Mouse (Mus musculus) hindbrain, embryonic 16.5 days (tissue): ENCODE measurements around the gene Olfr1040. TPM values are rescaled to one million over a fixed set of nuclear protein-coding genes. Genes with fewer than 3 reads are reported as not detected.
"Not testable (repeated sequence)": the region's sequence is repeated elsewhere in the genome, so short reads cannot be mapped to it uniquely, and the experiment has no call there.

Experiments used
- ATAC-seq: fragments of 200-750 bp; cut with Nextera tagmentation; 2 replicates; pipeline ENCODE4 v1.8.0; 2017; ENCODE audit warnings: moderate TSS enrichment, moderate library complexity
- H3K27ac ChIP-seq: fragments of 300-500 bp; sonication (generic); 2 replicates; pipeline ENCODE4 v1.5.1; 2014; ENCODE audit warnings: low read depth, mild to moderate bottlenecking, control low read depth, low read length, moderate library complexity
- H3K27me3 ChIP-seq: fragments of 300-500 bp; sonication (generic); replicated peaks from 2 replicates; pipeline ENCODE4 v1.6.1; 2014; ENCODE audit warnings: low read length; ENCODE audit not compliant: control insufficient read depth, insufficient read depth
- H3K36me3 ChIP-seq: fragments of 300-500 bp; sonication (generic); 2 replicates; pipeline ENCODE4 v1.6.1; 2014; ENCODE audit warnings: mild to moderate bottlenecking, low read length, moderate library complexity, mixed read lengths; ENCODE audit not compliant: control insufficient read depth, insufficient read depth
- H3K4me1 ChIP-seq: fragments of 300-500 bp; sonication (generic); 2 replicates; pipeline ENCODE4 v1.6.1; 2014; ENCODE audit warnings: low read depth, low read length; ENCODE audit not compliant: control insufficient read depth, insufficient read depth
- H3K4me2 ChIP-seq: fragments of 300-500 bp; sonication (generic); 2 replicates; pipeline ENCODE4 v1.6.1; 2014; ENCODE audit warnings: mild to moderate bottlenecking, low read length, control low read depth, moderate library complexity
- H3K4me3 ChIP-seq: fragments of 300-500 bp; sonication (generic); 2 replicates; pipeline ENCODE4 v1.5.1; 2014; ENCODE audit warnings: mild to moderate bottlenecking, low read length, control low read depth, moderate library complexity
- H3K9ac ChIP-seq: fragments of 300-500 bp; sonication (generic); 2 replicates; pipeline ENCODE4 v1.6.1; 2014; ENCODE audit warnings: low read depth, mild to moderate bottlenecking, control low read depth, low read length, moderate library complexity
- H3K9me3 ChIP-seq: fragments of 300-500 bp; sonication (generic); 2 replicates; pipeline ENCODE4 v1.6.1; 2014; ENCODE audit warnings: mild to moderate bottlenecking, low read length, moderate library complexity; ENCODE audit not compliant: control insufficient read depth
- WGBS: fragments of 180-500 bp; shearing (Covaris S2); extraction: QIAGEN DNeasy Blood & Tissue Kit; methylation state at CpG from one replicate; pipeline ENCODE4 v1.1.7; 2014; 5-methylcytosine and 5-hydroxymethylcytosine counted together
- polyA plus RNA-seq: library from polyadenylated mRNA; unstranded; fragments of >200 nt; fragmentation: Nextera tagmentation; extraction: Ambion mirVana; gene quantifications from 2 replicates; pipeline ENCODE4 v1.2.1, GENCODE M21; 2015

The Olfr1040 gene
- not detected in 2 replicates for polyA plus RNA-seq

DNA sequence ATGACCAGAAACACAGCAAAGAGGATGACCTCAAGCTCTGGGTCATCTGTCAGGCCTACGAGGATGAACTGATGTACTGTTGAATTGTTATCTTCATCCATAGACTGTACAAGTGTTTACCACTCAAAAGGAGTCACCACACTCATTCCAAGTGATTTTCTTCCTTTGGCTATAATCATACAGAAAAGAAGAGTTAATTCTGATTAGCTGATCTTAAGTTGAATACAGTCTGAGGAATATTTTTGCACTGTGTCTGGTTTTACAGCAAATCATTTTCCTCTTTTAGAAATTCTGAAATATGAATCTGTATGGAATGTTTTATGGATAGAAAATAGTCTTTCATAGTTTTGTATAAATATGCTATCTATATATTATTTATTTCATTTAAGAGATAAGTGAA is at the start of gene Olfr1040:
TSS of gene Olfr1040 (minus strand) at position 101 of the 400 bp plus-strand sequence.
- Histone ChIP-seq H3K27me3 (no peaks in the 10 kb centered on the region), H3K4me1 (no peaks in the 10 kb centered on the region), H3K4me3 (no peak within 1 kb of the TSS), H3K9me3 (no peaks in the 10 kb centered on the region), H3K4me2 (no peak within 1 kb of the TSS), H3K9ac (no peak within 1 kb of the TSS), H3K27ac (no peak within 1 kb of the TSS), H3K36me3 (no peaks in the 10 kb centered on the region)
- no peak for ATAC-seq
- WGBS: 94% methylated on average over 1 of the region's 1 CpGs

DNA sequence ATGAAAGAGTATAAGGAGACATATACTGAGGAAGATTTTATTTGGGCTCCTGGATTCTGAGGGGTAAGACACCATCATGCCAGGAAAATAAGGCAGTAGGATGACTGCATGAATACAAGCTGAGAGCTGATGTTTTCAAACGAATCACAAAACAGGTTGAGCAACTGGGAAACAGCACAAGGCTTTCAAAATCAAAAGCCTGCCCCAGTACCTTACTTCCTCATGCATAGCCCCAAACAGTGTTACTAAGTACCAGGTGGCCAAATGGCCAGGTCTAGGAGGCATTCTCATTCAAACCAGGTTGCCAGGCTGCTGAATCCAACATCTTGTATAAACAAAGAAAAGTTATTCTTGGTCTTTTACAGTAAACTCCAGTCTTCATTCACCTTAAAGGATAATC is 49.3 kb upstream of the Olfr1040 start:
- no peak overlapping the region for H3K9ac ChIP-seq
- H3K9me3 ChIP-seq: no peaks in the 10 kb centered on the region
- H3K4me3 ChIP-seq: no peak overlapping the region
- 50% methylated on average over 1 of the region's 1 CpGs for WGBS
- no peaks in the 10 kb centered on the region for H3K36me3 ChIP-seq
- H3K4me1 ChIP-seq: no peaks in the 10 kb centered on the region
- no peak for ATAC-seq
- no peak overlapping the region for H3K27ac ChIP-seq
- no peak overlapping the region for H3K4me2 ChIP-seq
- H3K27me3 ChIP-seq: no peaks in the 10 kb centered on the region

DNA sequence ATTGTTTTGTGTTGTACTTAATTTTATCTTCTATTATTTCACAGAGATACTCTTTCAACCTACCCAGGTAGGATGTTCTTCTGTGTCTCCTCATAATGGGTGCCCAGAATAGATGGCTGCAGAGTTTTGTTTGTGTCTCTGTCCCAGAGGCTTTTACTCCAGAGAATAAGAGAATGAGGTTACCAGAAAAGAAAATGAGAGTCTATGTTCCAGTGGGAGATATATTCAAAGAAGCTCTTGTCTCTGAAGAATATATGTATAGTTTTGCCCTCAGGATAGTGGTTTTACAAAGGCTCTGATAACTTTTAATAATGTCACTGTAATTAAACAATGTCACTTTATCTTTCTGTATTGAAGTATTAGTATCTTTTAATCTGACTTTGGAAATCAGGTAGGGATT is 39.1 kb upstream of the Olfr1040 start, which contains the start of gene Olfr52:
TSS of gene Olfr52 (minus strand) at position 101 of the 400 bp plus-strand sequence.
- H3K27me3 ChIP-seq: no peaks in the 10 kb centered on the region
- no peaks in the 10 kb centered on the region for H3K4me1 ChIP-seq
- no peak within 1 kb of the TSS for H3K4me3 ChIP-seq
- H3K36me3 ChIP-seq: no peaks in the 10 kb centered on the region
- H3K4me2 ChIP-seq: no peak within 1 kb of the TSS
- no peaks in the 10 kb centered on the region for H3K9me3 ChIP-seq
- no peak for ATAC-seq
- no peak within 1 kb of the TSS for H3K9ac ChIP-seq
- no peak within 1 kb of the TSS for H3K27ac ChIP-seq

DNA sequence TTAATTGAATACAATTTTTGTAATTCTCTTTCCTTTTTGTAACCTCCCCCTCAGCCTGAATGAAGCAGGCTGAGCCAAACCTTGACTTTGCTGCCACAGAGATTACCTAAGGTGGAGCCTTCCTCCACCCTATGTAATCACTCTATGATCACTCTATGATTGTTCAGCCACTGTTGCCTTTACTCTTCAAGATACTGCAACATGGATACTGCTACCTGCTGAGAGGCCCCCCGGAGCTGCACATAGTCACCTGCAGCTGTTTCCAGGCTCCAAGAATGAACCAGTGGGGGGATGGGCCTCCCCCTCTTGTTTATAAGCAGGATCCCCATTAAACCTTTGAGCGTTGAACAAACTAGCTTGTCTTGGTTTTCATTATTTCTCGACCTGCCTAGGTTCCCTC is 33.4 kb upstream of the Olfr1040 start:
- Histone ChIP-seq H3K9me3 (no peaks in the 10 kb centered on the region), H3K27ac (no peak overlapping the region), H3K4me3 (no peak overlapping the region), H3K27me3 (no peaks in the 10 kb centered on the region), H3K36me3 (no peaks in the 10 kb centered on the region), H3K4me1 (no peaks in the 10 kb centered on the region), H3K4me2 (no peak overlapping the region), H3K9ac (no peak overlapping the region)
- ATAC-seq: no peak
- 77% methylated on average over 3 of the region's 3 CpGs for WGBS

DNA sequence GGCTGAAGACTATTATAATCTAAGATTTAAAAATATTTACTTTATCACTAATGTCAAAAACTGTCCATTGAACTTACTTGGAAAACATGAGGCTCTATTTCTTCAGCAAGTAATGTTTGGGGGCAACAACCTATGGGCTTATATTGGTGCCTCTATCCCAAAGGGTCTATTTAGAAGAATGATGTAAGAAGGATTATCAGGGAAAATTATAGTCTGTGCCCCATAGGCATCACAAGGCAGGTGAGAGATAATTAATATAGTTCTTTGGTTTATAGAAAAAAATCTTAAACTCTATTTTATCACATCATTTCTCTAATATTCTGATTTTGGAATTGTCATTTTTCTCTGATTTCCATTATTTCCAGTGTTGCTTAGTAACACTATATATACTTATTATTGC is 31.2 kb upstream of the Olfr1040 start, which contains the start of gene Olfr1044:
TSS of gene Olfr1044 (minus strand) at position 101 of the 400 bp plus-strand sequence.
- Histone ChIP-seq H3K9ac (no peak within 1 kb of the TSS), H3K4me1 (no peaks in the 10 kb centered on the region), H3K27ac (no peak within 1 kb of the TSS), H3K36me3 (no peaks in the 10 kb centered on the region), H3K27me3 (no peaks in the 10 kb centered on the region), H3K9me3 (no peaks in the 10 kb centered on the region), H3K4me2 (no peak within 1 kb of the TSS), H3K4me3 (no peak within 1 kb of the TSS)
- ATAC-seq: no peak

DNA sequence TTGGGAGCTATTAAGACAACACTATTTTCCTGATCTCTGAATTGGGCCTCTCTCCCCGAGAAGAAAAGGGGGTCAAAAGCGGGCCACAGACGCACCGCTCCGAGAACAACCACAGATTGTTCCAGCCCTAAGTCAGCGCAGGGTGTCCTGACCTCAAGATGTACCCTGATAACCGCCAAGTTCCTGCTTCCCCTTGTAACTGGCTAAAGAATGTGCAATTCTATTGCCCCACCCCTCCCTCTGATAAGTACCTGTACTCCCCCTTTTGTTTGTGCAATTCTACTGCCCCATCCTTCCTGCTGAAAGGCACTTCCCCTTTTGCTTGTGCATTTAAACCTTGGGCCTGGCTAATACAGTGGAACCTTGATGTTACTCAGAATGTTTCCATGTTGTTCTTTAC is 28.9 kb upstream of the Olfr1040 start:
- not testable (repeated sequence) for H3K4me1 ChIP-seq, H3K4me3 ChIP-seq, H3K4me2 ChIP-seq, H3K9me3 ChIP-seq, H3K27ac ChIP-seq, H3K27me3 ChIP-seq, ATAC-seq, H3K36me3 ChIP-seq, H3K9ac ChIP-seq
- WGBS: 86% methylated on average over 7 of the region's 7 CpGs

DNA sequence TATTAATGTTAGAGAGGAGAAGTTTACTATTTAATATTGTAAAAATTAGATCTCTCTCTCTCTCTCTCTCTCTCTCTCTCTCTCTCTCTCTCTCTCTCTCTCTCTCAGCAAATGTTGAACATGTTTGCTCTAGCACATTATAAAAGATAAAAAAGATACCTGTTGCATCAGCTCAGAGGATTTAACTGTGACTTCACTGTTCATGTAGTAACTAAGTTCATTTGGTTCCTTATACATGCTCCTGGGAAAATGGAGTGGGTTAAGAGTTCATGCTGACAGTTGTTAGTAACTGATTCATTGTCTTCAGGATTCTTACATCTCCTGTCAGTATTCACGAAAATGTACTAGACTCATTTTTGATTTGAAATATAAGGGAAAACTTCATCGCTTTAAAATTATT is 20.9 kb upstream of the Olfr1040 start, which contains the start of gene Olfr1043:
TSS of gene Olfr1043 (minus strand) at position 101 of the 400 bp plus-strand sequence.
- H3K4me3 ChIP-seq: no peak within 1 kb of the TSS
- no peak within 1 kb of the TSS for H3K27ac ChIP-seq
- H3K9me3 ChIP-seq: no peaks in the 10 kb centered on the region
- H3K4me2 ChIP-seq: no peak within 1 kb of the TSS
- no peaks in the 10 kb centered on the region for H3K27me3 ChIP-seq
- no peaks in the 10 kb centered on the region for H3K4me1 ChIP-seq
- 89% methylated on average over 2 of the region's 2 CpGs for WGBS
- H3K9ac ChIP-seq: no peak within 1 kb of the TSS
- no peaks in the 10 kb centered on the region for H3K36me3 ChIP-seq
- no peak for ATAC-seq

DNA sequence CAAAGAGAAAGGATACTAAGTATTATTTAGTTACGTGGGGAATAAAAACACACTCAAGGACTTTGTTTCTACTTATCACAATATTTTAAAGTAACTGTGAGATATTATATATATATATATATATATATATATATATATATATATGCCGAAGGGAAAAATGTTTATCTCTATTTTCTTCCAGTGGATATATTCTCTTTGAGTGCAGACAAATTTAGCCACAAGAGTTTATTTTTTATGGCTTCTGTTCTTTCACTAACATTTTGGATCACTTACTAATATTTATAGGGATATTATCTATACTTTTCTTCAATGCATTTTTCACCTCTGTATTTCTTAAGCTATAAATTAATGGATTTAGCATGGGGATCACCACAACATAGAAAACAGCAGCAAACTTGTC is 15.2 kb upstream of the Olfr1040 start, which contains the start of gene Olfr1042:
TSS of gene Olfr1042 (minus strand) at position 101 of the 400 bp plus-strand sequence.
- H3K4me3 ChIP-seq: no peak within 1 kb of the TSS
- H3K36me3 ChIP-seq: no peaks in the 10 kb centered on the region
- 87% methylated on average over 2 of the region's 2 CpGs for WGBS
- H3K27me3 ChIP-seq: no peaks in the 10 kb centered on the region
- no peak within 1 kb of the TSS for H3K4me2 ChIP-seq
- no peak within 1 kb of the TSS for H3K27ac ChIP-seq
- H3K9me3 ChIP-seq: no peaks in the 10 kb centered on the region
- no peaks in the 10 kb centered on the region for H3K4me1 ChIP-seq
- no peak for ATAC-seq
- no peak within 1 kb of the TSS for H3K9ac ChIP-seq

DNA sequence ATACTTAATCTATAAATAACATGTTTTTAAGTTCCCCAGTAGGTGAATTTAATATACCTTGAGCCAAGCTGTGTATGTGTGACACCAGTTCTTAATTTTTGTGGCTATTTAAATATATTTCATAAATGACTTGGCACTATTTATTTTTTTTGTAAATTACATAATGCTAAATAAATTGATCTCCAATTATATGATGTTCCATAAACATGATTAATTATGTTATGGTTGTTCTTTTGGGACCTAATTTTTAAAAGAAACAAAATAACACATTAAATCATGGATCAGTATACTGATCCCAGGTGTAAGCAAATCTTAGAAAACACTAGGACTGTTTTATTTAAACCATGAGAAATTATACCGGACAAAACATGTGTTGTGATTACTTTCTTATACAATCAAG is 10.7 kb downstream of the Olfr1040 start, which contains the start of gene Olfr1039:
TSS of gene Olfr1039 (minus strand) at position 101 of the 400 bp plus-strand sequence.
- H3K4me3 ChIP-seq: no peak within 1 kb of the TSS
- no peak within 1 kb of the TSS for H3K4me2 ChIP-seq
- no peaks in the 10 kb centered on the region for H3K4me1 ChIP-seq
- no peak within 1 kb of the TSS for H3K9ac ChIP-seq
- H3K27me3 ChIP-seq: no peaks in the 10 kb centered on the region
- 96% methylated on average over 1 of the region's 1 CpGs for WGBS
- H3K9me3 ChIP-seq: no peaks in the 10 kb centered on the region; the same call in 1 of the 2 replicates
- no peaks in the 10 kb centered on the region for H3K36me3 ChIP-seq
- ATAC-seq: no peak
- no peak within 1 kb of the TSS for H3K27ac ChIP-seq
